Mouse (Mus musculus) gastrocnemius, adult 18-20 months (tissue): ENCODE measurements around the gene Dnah14. TPM values are rescaled to one million over a fixed set of nuclear protein-coding genes. Genes with fewer than 3 reads are reported as not detected.

Experiments used
- DNase-seq: peaks from one replicate; pipeline ENCODE4 v3.0.0; 2021; ENCODE audit warnings: low spot score
- long read RNA-seq, 2 experiments: library from polyadenylated mRNA; stranded (forward); transcript quantifications; one replicate each; pipeline ENCODE4 v2.0.0; 2021
- total RNA-seq, 2 experiments: library from RNA; stranded (reverse); gene quantifications; 2 replicates each; pipeline ENCODE4 v1.2.3; 2021

Dnah14 gene
- total RNA-seq: under 1 TPM in 1 of 2 experiments, not detected in 1; 0.55 TPM
- long read RNA-seq, experiment 1: 0 reads
- long read RNA-seq, experiment 2: 0 reads

- DNase-seq: no peak
Measured at GRCm38 (mm10) chr1:181576322-181576721, at the start of gene Dnah14. TSS of gene Dnah14 (plus strand) at chr1:181576559.

- peak; percentile 89 for DNase-seq
Measured at GRCm38 (mm10) chr1:181529368-181529767, 47.0 kb upstream of the Dnah14 start.

- DNase-seq: no peak
Measured at GRCm38 (mm10) chr1:181535165-181535873, 41.0 kb upstream of the Dnah14 start.

DNA sequence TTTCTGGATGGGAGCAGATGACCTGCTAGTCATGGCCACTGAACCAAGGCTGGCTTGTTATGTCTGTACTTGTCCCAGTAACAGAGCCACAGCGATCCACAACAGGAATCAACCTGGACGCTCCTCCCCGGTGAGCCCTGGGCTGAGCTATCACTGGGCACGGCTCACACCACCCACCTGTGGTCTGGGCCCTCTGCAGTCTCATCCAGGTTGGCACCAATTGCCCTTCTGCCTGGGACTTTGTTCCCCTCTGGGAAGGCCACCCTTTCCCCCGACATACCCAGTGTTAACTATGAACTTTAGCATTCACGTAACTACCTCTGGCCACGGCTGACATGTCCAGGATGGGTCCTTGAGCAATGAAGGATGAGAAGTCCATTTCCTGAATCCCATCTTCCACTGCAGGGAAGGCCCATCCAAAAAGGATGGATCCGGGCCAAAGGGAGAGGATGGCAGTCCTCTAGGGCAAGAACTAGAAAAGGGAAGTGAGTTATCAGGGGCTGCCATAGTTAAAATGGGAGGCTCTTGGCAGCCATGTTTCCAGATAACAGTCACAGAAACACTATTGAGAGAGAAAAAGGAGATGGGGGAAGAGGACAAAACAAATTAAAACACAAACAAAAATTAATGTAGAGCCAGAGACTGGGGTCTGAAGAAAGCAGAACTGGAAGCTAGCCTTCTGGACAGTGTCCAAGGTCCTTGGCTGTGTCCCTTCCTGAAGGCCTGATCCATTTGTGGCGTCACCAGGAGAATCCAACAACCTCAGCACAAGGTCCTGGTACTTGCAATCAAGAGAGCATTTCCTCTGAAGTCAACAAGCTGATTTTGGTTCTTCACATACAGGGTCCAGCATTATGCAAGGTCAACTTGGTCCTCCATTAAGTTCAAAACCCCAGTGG lies 38.5 kb upstream of the Dnah14 start:
- no peak for DNase-seq

- DNase-seq: no peak
Measured at GRCm38 (mm10) chr1:181539846-181540769, 36.3 kb upstream of the Dnah14 start.

- DNase-seq: no peak
Measured at GRCm38 (mm10) chr1:181543711-181544383, 32.5 kb upstream of the Dnah14 start.

GRCm38 (mm10) chr1:181545044-181545772 lies 31.2 kb upstream of the Dnah14 start:
- peak; percentile 62 for DNase-seq

DNA sequence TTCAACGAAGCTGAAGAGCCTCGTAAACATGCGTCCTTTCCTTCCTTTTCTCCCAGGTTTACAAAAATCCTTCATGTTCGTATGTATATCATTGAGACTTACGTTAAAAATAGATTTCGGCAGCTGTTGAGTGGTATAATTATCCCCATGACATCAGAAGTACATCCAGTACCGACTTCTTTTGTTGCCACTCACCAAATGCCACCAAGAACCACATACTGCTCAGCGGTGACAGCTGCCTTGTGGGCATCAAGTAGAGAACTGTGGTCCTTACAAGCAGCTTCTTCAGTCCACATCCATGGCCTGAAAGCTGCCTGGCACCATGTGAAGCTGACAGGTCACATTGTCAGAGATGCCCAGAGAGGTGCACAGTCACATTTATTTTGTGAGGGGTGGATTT lies 26.4 kb upstream of the Dnah14 start:
- no peak for DNase-seq

- no peak for DNase-seq
Measured at GRCm38 (mm10) chr1:181550826-181551225, 25.5 kb upstream of the Dnah14 start.

DNA sequence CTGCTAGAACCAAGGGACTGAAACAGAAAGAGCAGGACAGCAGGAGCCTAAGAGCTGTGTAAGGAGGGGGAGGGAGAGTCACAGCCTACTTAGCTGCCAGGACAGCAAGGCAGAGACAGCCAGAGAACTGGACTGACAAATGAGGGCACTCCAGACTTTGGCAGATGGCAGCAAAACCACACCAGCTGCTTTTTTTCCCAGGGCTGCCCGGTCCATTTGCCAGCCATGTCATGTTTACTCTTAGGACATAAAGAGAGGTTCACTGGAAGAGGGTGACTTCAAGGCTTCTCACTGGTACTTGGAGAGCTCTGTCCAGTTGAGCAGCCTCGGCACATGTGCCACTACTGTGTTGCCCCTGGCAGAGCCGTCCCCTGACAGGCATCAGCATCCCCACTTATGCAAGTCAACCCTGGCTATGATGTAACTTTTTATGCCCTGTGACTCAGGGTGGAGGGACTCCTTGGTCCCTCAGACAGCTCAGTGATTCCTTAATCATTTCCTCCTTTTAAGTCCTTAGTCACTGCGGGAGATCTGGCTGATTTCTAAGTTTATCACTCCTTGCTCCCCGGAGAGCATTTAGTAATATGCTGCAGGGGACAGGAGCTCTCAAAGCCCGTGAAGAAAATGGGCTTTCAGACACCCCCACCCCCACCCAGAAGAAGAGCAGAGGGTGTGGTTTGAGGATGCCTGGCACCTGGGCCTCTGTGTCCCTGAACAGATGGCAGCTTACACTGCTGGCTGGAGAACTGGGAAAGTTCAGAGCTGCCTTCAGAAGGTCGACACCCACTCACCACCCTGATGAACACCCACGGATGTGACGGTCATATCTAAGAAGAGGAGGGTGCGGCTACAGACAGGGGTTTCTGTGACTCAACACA lies 23.6 kb upstream of the Dnah14 start:
- DNase-seq: no peak

GRCm38 (mm10) chr1:181555475-181555874 lies 20.9 kb upstream of the Dnah14 start:
- DNase-seq: no peak

DNA sequence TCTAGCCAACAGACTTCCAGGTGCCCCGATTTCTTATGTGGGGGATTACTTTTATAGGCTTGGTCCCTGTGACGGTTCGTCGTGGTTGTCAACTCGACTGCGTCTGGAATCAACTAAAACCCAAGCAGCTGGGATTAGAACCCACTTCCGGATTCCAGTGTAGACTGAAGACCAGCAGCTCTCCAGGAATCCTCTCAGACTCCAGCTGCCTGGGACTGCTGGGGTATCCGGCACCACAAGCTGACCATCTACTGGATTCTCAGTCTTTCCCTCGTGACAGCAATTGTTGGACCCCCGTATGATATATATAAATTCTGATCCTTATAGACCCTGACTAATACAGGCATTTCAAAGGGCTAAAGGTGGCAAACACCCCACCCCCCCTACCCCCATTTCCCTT lies 16.7 kb upstream of the Dnah14 start:
- no peak for DNase-seq

GRCm38 (mm10) chr1:181560325-181560724 lies 16.0 kb upstream of the Dnah14 start:
- no peak for DNase-seq

GRCm38 (mm10) chr1:181560896-181561767 lies 15.2 kb upstream of the Dnah14 start:
- no peak for DNase-seq

DNA sequence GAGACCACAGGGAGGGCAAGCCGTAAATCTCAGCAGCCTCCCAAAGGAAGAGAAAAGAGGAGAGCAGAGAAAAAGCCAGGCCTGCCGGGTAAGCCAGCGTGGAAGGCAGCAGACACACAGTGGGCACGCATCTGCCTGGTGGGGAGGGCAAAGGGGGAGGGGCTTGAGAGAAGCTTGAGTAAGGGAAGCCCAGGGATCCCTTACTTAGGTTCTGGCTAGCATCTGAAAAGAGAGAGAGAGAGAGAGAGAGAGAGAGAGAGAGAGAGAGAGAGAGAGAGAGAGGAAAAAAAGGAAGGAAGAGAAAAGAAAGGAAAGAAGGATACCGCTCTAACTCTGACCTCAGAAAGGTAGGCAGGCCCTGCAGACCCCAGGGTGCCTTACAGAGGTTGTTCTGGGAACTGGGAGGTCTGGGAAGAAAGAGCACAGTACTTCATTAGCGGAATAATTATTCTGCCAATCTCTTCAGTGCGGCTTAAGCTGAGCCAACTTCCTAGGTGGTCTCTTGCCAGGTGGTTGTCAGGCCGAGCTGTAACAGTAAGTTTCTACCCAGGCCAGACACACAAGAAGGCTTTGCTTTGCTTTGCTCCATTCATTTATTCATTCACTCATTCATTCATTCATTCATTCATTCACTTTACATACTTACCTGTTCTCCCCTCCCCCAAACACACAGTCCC lies 14.5 kb upstream of the Dnah14 start:
- DNase-seq: no peak

GRCm38 (mm10) chr1:181569447-181569846 lies 6.9 kb upstream of the Dnah14 start:
- no peak for DNase-seq

- DNase-seq: no peak
Measured at GRCm38 (mm10) chr1:181583152-181583551, 6.8 kb downstream of the Dnah14 start.

DNA sequence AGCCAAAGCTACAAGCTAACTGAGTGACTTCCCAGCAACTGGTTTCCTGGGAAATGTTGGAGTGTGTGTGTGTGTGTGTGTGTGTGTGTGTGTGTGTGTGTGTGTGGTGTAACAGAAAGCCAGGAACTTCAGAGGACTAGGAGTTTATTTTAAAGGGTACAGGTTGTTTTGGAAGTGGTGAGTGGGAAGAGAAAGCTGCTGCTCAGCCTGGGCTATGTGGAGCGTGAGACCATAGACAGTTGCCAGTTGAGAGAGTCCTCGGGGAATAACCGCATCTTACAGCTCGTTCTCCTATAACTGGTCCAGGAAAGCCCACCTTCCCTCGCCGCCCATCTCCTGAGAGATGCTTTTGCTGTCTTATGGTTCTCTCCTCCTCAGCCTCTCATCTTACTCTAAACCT lies 12.8 kb downstream of the Dnah14 start:
- no peak for DNase-seq
